Mouse (Mus musculus) erythroblast, embryonic 14.5 days (primary cell): Measurements from ENCODE around the gene Jak3. TPM values are rescaled to one million over a fixed set of nuclear protein-coding genes. Genes with fewer than 3 reads are reported as not detected.
A peak's percentile ranks its signal among the peaks of the same experiment; 100 is the strongest.

Experiments used
- H3K27me3 ChIP-seq: 2 replicates; pipeline ENCODE4 v1.6.1; 2012; ENCODE audit warnings: inconsistent platforms; ENCODE audit not compliant: control insufficient read depth
- H3K36me3 ChIP-seq: 2 replicates; pipeline ENCODE4 v1.6.1; 2012; ENCODE audit warnings: mild to moderate bottlenecking, inconsistent platforms; ENCODE audit not compliant: control insufficient read depth
- H3K4me1 ChIP-seq: 2 replicates; pipeline ENCODE4 v1.6.1; 2012; ENCODE audit warnings: inconsistent platforms; ENCODE audit not compliant: control insufficient read depth
- H3K4me3 ChIP-seq: replicated peaks from 2 replicates; pipeline ENCODE3; 2012; ENCODE audit warnings: moderate library complexity, mild to moderate bottlenecking, inconsistent platforms
- H3K9me3 ChIP-seq: 2 replicates; pipeline ENCODE4 v1.6.1; 2012; ENCODE audit warnings: low read length, inconsistent platforms, mixed read lengths; ENCODE audit not compliant: control insufficient read depth
- GATA1 ChIP-seq: IDR thresholded peaks from 2 replicates; pipeline ENCODE4 v1.6.1; 2012; ENCODE audit warnings: low read length, inconsistent platforms, mixed read lengths
- TAL1 ChIP-seq: IDR thresholded peaks from 3 replicates; pipeline ENCODE4 v1.6.1; 2012; ENCODE audit warnings: low read length, inconsistent platforms, mixed read lengths
- polyA plus RNA-seq: library from polyadenylated mRNA; stranded (reverse); fragments of >175 nt; gene quantifications from 2 replicates; pipeline ENCODE4 v1.2.3, GENCODE M21; 2012

Jak3 gene
- polyA plus RNA-seq: 1.5 TPM in 2 replicates

DNA sequence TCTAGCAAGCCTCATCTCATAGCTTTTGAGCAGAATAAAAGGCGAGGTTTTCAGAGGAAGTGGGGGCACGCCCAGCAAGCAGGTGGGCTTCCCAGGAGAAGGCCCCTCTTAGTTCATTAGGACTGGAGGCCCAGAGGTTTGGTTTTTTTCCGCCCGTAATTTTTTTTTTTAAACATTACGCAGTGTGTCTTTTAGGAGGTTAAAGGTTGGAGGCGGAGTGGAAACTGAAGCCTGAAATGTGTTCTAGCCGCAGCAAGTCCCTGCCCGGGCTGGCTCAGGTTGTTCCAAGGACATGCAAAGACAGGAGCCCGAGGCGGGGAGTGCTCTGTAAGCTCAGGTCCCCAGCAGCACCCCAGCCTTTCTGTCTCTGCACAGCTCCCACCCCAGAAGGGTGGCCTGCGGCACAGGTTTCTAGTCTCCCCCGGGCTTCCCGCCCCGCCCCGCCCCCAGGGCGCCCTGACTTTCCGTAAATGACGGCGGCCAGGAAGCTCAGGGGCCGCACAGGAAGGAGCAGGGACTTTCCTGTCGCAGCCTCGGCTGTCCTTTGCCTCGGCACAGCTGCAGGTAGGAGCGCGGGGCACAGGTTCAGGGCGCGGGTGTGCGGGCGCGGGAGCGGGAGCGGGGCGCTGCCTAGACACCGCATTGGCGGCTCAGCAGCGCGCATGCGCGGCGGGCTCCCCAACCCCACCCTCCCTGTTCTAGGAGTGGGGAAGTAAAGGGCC is at the start of gene Jak3:
Jak3 (plus strand) TSS at position 277 of the 722 bp plus-strand sequence.
- H3K4me3 ChIP-seq: peak within 1 kb of the TSS; percentile 80
- H3K27me3 ChIP-seq: peaks cover 15% of the 10 kb centered on the region

GRCm38 (mm10) chr8:71626753-71627152 is 49.3 kb upstream of the Jak3 start:
- Histone ChIP-seq H3K27me3 (peaks cover 35% of the 10 kb centered on the region), H3K36me3 (peaks cover 44% of the 10 kb centered on the region), H3K4me3 (no peak overlapping the region), H3K4me1 (peaks cover 22% of the 10 kb centered on the region), H3K9me3 (peaks cover 28% of the 10 kb centered on the region)
- no peak for TF ChIP-seq TAL1
- TF ChIP-seq GATA1: no peak

More for the DNA sequence above, at the start of gene Jak3:
- Histone ChIP-seq H3K9me3 (peaks cover 15% of the 10 kb centered on the region), H3K4me1 (peaks cover 34% of the 10 kb centered on the region), H3K36me3 (peaks cover 10% of the 10 kb centered on the region)
- TF ChIP-seq GATA1 (no peak), TAL1 (no peak)

GRCm38 (mm10) chr8:71627265-71628099 is 48.6 kb upstream of the Jak3 start:
- TF ChIP-seq GATA1 (no peak), TAL1 (no peak)
- Histone ChIP-seq H3K4me1 (peaks cover 26% of the 10 kb centered on the region), H3K4me3 (no peak overlapping the region), H3K36me3 (peaks cover 36% of the 10 kb centered on the region), H3K9me3 (peaks cover 21% of the 10 kb centered on the region), H3K27me3 (peaks cover 39% of the 10 kb centered on the region)

DNA sequence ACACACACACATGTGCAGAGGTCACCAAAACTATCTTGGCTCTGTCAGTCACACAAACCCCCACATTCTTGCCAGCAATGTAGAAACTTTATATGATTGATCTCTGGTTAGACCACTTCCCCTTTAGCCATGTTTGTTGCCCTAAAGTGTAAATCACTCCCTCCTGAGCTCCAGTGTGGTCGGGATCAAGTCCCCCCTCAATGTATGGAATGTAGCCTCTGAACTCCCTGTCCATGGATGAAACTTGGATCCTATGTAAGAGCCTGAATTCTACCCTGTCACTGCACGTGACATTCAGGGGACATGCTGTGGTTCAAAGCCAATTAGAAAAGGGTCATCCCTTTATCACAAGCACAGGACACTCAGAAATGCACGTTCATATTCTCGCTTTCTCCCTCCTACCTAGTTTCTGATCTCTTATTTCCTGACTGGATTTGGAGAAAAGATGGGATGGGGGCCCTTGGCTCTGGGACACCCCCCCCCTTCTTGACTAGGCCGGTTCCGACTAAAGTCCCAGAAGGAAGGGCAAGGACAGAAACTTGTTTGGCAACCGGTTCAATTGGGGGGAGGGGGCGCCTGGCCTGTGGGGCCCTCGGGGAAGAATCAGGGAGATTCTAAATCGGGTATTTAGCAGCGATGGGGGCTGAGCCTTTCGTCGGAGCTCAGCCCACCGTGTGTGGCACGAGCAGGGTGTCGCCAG is 47.5 kb upstream of the Jak3 start:
- Histone ChIP-seq H3K36me3 (peaks cover 26% of the 10 kb centered on the region), H3K9me3 (peaks cover 10% of the 10 kb centered on the region), H3K4me1 (peaks cover 34% of the 10 kb centered on the region), H3K27me3 (peaks cover 49% of the 10 kb centered on the region), H3K4me3 (peak overlapping the region; percentile 62)
- TF ChIP-seq GATA1: no peak
- TF ChIP-seq TAL1: no peak

- Histone ChIP-seq H3K4me3 (peak overlapping the region; percentile 62), H3K4me1 (peaks cover 41% of the 10 kb centered on the region), H3K27me3 (peaks cover 56% of the 10 kb centered on the region), H3K9me3 (peaks cover 8% of the 10 kb centered on the region), H3K36me3 (peaks cover 19% of the 10 kb centered on the region)
- TF ChIP-seq TAL1: no peak
Measured at GRCm38 (mm10) chr8:71629096-71629697, 46.9 kb upstream of the Jak3 start.

- Histone ChIP-seq H3K4me1 (peaks cover 44% of the 10 kb centered on the region), H3K9me3 (peaks cover 8% of the 10 kb centered on the region), H3K27me3 (peaks cover 62% of the 10 kb centered on the region), H3K4me3 (peak overlapping the region; percentile 62), H3K36me3 (peaks cover 13% of the 10 kb centered on the region)
- TF ChIP-seq GATA1 (no peak), TAL1 (no peak)
Measured at GRCm38 (mm10) chr8:71629781-71630212, 46.3 kb upstream of the Jak3 start.

DNA sequence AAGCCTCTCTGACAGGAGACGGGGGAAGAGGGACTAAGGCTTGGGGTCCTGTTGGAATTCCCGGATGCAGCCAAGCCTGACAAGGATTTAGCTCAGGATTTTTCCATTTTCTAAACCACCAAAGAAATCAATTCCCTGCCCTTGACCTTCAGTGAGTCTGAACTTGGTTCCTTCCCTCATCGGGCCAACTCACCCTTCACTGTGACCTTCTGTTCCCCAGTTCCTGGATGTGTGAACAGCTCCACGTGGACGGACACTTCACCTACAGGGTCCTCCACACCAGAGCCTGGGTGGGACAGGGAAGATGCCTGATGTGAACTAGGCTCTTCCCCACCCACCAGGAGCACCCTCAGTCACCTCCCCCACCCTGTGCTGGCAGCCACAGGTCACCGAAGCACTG is 45.3 kb upstream of the Jak3 start:
- peaks cover 5% of the 10 kb centered on the region for H3K36me3 ChIP-seq
- peaks cover 44% of the 10 kb centered on the region for H3K4me1 ChIP-seq
- peaks cover 8% of the 10 kb centered on the region for H3K9me3 ChIP-seq
- H3K27me3 ChIP-seq: peaks cover 72% of the 10 kb centered on the region
- TF ChIP-seq TAL1 (no peak), GATA1 (no peak)
- no peak overlapping the region for H3K4me3 ChIP-seq

GRCm38 (mm10) chr8:71631897-71632296 is 44.2 kb upstream of the Jak3 start:
- no peak for TF ChIP-seq GATA1
- TF ChIP-seq TAL1: no peak
- H3K27me3 ChIP-seq: peaks cover 80% of the 10 kb centered on the region
- H3K4me3 ChIP-seq: no peak overlapping the region
- peaks cover 8% of the 10 kb centered on the region for H3K9me3 ChIP-seq
- H3K36me3 ChIP-seq: no peaks in the 10 kb centered on the region
- H3K4me1 ChIP-seq: peaks cover 44% of the 10 kb centered on the region

DNA sequence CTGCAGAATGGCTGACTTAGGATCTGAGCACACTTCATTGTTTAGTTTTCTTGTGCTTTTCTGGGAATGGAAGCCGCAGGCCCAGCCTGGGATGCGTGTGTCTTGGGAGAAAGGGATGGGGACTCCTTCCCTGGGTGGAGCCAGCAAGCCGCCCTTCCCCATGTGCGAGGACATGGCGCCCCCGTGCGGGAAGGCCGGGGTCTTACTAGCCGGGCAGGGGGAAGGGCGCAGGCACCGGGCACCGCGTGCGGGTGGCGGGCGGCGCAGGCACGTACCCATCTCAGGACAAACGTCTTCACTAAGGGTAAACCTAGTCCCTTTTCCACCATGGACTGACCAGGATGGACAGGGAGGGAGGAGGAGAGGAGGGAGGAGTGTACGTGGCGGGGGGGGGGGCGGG is 42.9 kb upstream of the Jak3 start:
- H3K36me3 ChIP-seq: no peaks in the 10 kb centered on the region
- no peak overlapping the region for H3K4me3 ChIP-seq
- TF ChIP-seq TAL1 (no peak), GATA1 (no peak)
- peaks cover 8% of the 10 kb centered on the region for H3K9me3 ChIP-seq
- peaks cover 42% of the 10 kb centered on the region for H3K4me1 ChIP-seq
- peaks cover 81% of the 10 kb centered on the region for H3K27me3 ChIP-seq
